Mouse (Mus musculus): ENCODE data around the gene Cyp4a30b.
"Not testable (repeated sequence)": the region's sequence is repeated elsewhere in the genome, so short reads cannot be mapped to it uniquely, and the experiment has no call there.

The Cyp4a30b gene

GRCm38 (mm10) chr4:115452304-115452703 is at the start of gene Cyp4a30b:
Cyp4a30b (plus strand) TSS chr4:115452604.
- no peak for DNase-seq (ENCODE audit: low read depth)

DNA sequence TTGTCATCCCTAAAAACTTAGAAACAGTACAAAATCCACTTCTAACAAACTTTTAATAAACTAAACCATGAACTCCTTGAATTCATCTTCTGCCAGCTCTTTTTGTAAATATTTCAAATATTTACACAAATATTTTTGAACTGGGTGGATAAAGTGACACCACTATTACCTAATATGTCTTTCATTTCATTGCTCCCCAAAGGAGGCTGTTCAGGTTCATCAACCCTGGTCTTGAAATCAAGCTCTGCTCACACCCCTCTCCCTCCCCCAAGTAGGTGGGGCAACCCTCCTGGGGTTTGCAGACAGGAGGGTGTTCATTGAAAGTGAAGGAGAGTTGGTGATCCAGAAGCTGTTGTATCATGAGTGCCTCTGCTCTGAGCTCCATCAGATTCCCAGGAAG is 41.1 kb upstream of the Cyp4a30b start, which contains the start of gene Cyp4a12b:
Cyp4a12b (plus strand) TSS at position 301 of the 400 bp plus-strand sequence.
- not testable (repeated sequence) for DNase-seq (ENCODE audit: low read depth)

- no peak for DNase-seq (ENCODE audit: low read depth)
Observed at GRCm38 (mm10) chr4:115450577-115451137, 1.7 kb upstream of the Cyp4a30b start.

DNA sequence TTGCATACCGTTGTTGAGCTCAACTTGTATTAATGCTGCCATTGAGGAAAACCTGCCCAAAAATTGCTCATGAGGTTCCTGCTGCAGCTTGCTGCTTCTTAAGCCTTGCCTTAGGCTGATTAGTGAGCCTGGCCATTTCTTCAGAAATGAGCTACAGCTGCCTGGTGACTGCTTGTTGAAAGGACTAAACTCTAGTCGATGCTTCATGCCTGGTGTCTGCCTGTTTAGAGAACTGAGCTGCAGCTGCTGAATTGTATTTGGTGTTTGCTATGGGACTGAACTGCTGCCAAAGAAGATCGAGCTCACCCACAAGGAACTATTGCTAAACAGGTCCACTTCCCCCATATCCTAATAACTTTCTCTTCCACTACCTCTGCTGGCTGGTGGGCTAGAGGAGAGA is 21.2 kb downstream of the Cyp4a30b start:
- not testable (repeated sequence) for DNase-seq (ENCODE audit: low read depth)

GRCm38 (mm10) chr4:115476051-115476450 is 23.6 kb downstream of the Cyp4a30b start:
- DNase-seq (ENCODE audit: low read depth) = not testable (repeated sequence)

DNA sequence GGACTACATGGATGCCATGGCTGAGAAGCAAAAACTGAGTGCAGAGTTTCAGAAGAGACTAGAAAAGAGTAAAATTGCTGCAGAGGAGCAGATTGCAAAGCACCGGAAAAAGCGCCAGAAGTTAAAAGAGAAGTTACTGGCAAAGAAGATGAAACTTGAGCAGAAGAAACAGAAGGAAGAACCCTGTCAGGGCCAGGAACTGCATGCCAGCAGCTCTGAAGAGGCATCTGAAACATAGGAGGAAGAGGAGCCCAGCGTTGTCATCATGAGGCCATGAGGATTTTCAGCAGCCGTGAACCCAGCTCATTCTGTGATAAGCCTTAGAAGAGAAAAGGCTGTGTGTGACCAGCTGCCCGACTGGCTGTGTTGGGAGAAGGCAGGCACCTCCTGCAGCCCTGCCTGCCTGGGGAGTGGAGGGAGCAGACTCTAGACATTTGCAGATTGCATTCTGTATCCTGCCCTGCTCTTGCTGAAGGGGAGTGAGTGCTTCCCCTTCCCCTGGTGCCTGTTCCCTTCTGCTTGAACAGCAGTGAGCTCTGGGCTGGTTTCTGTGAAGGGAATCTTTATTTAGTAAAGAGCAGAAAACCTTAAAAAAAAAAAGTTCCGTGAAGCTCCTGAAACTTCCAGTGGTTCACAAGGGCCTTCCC is 28.7 kb downstream of the Cyp4a30b start:
- no peak for DNase-seq (ENCODE audit: low read depth)

DNA sequence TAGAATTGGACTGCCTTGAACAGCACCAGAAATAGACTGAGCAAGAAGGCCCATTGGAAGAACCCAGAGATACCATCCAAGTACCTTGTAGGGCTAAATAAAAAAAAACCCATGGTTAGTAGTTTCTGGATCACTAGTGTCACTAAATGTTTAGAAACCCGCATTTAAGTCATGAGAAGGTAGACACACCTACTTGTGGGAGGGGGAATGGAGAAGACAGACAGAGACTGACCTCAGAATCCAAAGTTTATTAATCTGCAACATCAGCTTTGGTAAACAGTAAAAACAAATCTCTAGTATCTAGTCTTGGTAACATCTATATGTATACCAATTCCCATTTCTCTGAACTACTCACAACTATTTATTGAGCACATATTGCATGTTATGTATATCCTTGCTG is 43.6 kb downstream of the Cyp4a30b start, which contains the start of gene Cyp4a14:
Cyp4a14 (minus strand) TSS at position 142 of the 400 bp plus-strand sequence.
- no peak for DNase-seq (ENCODE audit: low read depth)

DNA sequence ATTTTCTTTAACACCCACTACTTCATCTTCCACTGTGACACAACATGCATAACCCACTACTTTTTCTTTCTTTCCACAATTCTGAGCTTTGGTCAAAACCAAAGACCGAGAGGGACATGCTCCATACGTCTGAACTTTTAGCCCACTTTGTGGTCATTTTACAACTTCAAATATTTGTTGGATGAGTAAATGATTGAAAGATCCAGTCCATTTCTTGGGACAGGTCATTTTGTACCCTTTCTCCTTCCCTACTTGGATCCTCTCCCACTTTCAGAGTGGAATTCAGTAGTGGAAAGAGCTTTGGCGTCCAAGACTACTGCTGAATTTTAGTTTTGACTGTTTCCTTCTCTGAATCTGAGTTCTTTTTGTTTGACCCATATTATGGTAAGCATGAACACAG is 45.1 kb downstream of the Cyp4a30b start:
- no peak for DNase-seq (ENCODE audit: low read depth)

- not testable (repeated sequence) for DNase-seq (ENCODE audit: low read depth)
Observed at GRCm38 (mm10) chr4:115513964-115514363, 61.6 kb downstream of the Cyp4a30b start.

- not testable (repeated sequence) for DNase-seq (ENCODE audit: low read depth)
Observed at GRCm38 (mm10) chr4:115518000-115518399, 65.6 kb downstream of the Cyp4a30b start, which contains the start of gene Cyp4a10. Cyp4a10 (plus strand) TSS chr4:115518264.

DNA sequence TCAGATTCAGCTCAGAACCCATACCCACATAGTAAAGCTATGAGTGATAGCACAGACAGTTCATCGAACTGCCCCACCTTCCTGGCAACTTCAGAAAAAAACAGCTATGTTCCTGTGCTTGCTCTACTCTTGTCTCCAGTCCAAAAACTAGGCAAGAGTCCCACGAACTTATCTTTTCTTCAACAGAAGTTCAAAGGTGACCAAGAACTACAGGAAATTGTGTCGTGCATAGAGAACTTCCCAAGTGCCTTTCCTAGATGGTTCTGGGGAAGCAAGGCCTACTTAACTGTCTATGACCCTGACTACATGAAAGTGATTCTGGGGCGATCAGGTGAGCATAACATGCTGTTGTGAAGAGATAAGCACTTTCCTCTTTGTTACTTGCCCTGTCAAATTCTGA is 67.0 kb downstream of the Cyp4a30b start:
- DNase-seq (ENCODE audit: low read depth) = no peak

Data from naive thymus-derived CD4-positive, alpha-beta T cell, adult 2 months (primary cell).